Mouse (Mus musculus) embryonic facial prominence, embryonic 11.5 days (tissue): ENCODE data around the gene Cacnb4. TPM values are rescaled to one million over a fixed set of nuclear protein-coding genes. Genes with fewer than 3 reads are reported as not detected.

ENCODE experiments used
- ATAC-seq: fragments of 200-750 bp; cut with Nextera tagmentation; replicated peaks from 2 replicates; pipeline ENCODE4 v1.8.0; 2017; ENCODE audit warnings: low read depth; ENCODE audit not compliant: insufficient number of reproducible peaks, low FRiP score, low TSS enrichment
- DNase-seq: peaks from one replicate; pipeline ENCODE4 v3.0.0-alpha.2; 2015; ENCODE audit warnings: low spot score
- H3K27ac ChIP-seq: fragments of 300-500 bp; sonication (generic); replicated peaks from 2 replicates; pipeline ENCODE4 v1.5.1; 2014; ENCODE audit warnings: mild to moderate bottlenecking, low read depth, low read length, control low read depth
- H3K27me3 ChIP-seq: fragments of 300-500 bp; sonication (generic); 2 replicates; pipeline ENCODE4 v1.6.1; 2014; ENCODE audit warnings: mild to moderate bottlenecking, low read length, moderate library complexity, mixed read lengths; ENCODE audit not compliant: control insufficient read depth, insufficient read depth
- H3K36me3 ChIP-seq: fragments of 300-500 bp; sonication (generic); replicated peaks from 2 replicates; pipeline ENCODE4 v1.6.1; 2014; ENCODE audit warnings: low read depth, mild to moderate bottlenecking, low read length, moderate library complexity, mixed read lengths; ENCODE audit not compliant: control insufficient read depth, insufficient read depth
- H3K4me1 ChIP-seq: fragments of 300-500 bp; sonication (generic); 2 replicates; pipeline ENCODE4 v1.6.1; 2014; ENCODE audit warnings: low read length, mixed read lengths; ENCODE audit not compliant: control insufficient read depth, insufficient read depth
- H3K4me2 ChIP-seq: fragments of 300-500 bp; sonication (generic); 2 replicates; pipeline ENCODE4 v1.6.1; 2014; ENCODE audit warnings: low read depth, mild to moderate bottlenecking, control low read depth, low read length, moderate library complexity
- H3K4me3 ChIP-seq: fragments of 300-500 bp; sonication (generic); 2 replicates; pipeline ENCODE4 v1.5.1; 2014; ENCODE audit warnings: low read depth, low read length, control low read depth
- H3K9ac ChIP-seq: fragments of 300-500 bp; sonication (generic); replicated peaks from 2 replicates; pipeline ENCODE4 v1.6.1; 2014; ENCODE audit warnings: mild to moderate bottlenecking, control low read depth, low read length
- H3K9me3 ChIP-seq: fragments of 300-500 bp; sonication (generic); replicated peaks from 2 replicates; pipeline ENCODE4 v1.6.1; 2016; ENCODE audit warnings: mild to moderate bottlenecking, low read length, inconsistent platforms, mixed read lengths; ENCODE audit not compliant: control insufficient read depth
- WGBS: fragments of 180-500 bp; shearing (Covaris S2); extraction: QIAGEN DNeasy Blood & Tissue Kit; methylation state at CpG from one replicate; pipeline ENCODE4 v1.1.7; 2014; 5-methylcytosine and 5-hydroxymethylcytosine counted together
- polyA plus RNA-seq: library from polyadenylated mRNA; unstranded; fragments of >200 nt; fragmentation: Nextera tagmentation; extraction: Ambion mirVana; gene quantifications from 2 replicates; pipeline ENCODE4 v1.2.1, GENCODE M21; 2014

Gene Cacnb4
- polyA plus RNA-seq, 1 experiment from 2014 or later: 0.95 TPM

GRCm38 (mm10) chr2:52544527-52544926 is 132.1 kb downstream of the Cacnb4 start:
- no peak overlapping the region for H3K4me3 ChIP-seq
- H3K4me2 ChIP-seq: no peak overlapping the region
- H3K9me3 ChIP-seq: no peaks in the 10 kb centered on the region
- no peak overlapping the region for H3K27ac ChIP-seq
- no peaks in the 10 kb centered on the region for H3K4me1 ChIP-seq
- no peaks in the 10 kb centered on the region for H3K27me3 ChIP-seq
- no peak for DNase-seq
- H3K9ac ChIP-seq: no peak overlapping the region
- H3K36me3 ChIP-seq: no peaks in the 10 kb centered on the region
- no peak for ATAC-seq
- WGBS: 85% methylated on average over 2 of the region's 2 CpGs

GRCm38 (mm10) chr2:52541068-52541467 is 135.6 kb downstream of the Cacnb4 start:
- Histone ChIP-seq H3K27me3 (no peaks in the 10 kb centered on the region), H3K9me3 (no peaks in the 10 kb centered on the region), H3K27ac (no peak overlapping the region), H3K4me3 (no peak overlapping the region), H3K4me1 (no peaks in the 10 kb centered on the region), H3K9ac (no peak overlapping the region), H3K4me2 (no peak overlapping the region), H3K36me3 (no peaks in the 10 kb centered on the region)
- DNase-seq: no peak
- ATAC-seq: no peak
- WGBS: 88% methylated on average over 4 of the region's 4 CpGs

GRCm38 (mm10) chr2:52539318-52539717 is 137.3 kb downstream of the Cacnb4 start:
- Histone ChIP-seq H3K4me1 (no peaks in the 10 kb centered on the region), H3K27ac (no peak overlapping the region), H3K36me3 (no peaks in the 10 kb centered on the region), H3K4me3 (no peak overlapping the region), H3K4me2 (no peak overlapping the region), H3K9ac (no peak overlapping the region), H3K27me3 (no peaks in the 10 kb centered on the region), H3K9me3 (no peaks in the 10 kb centered on the region)
- WGBS: 85% methylated on average over 6 of the region's 6 CpGs
- no peak for ATAC-seq
- DNase-seq: no peak

GRCm38 (mm10) chr2:52537645-52538044 is 139.0 kb downstream of the Cacnb4 start:
- ATAC-seq (no peak), DNase-seq (no peak)
- H3K4me1 ChIP-seq: no peaks in the 10 kb centered on the region
- WGBS: 92% methylated on average over 3 of the region's 3 CpGs
- no peak overlapping the region for H3K4me3 ChIP-seq
- H3K27ac ChIP-seq: no peak overlapping the region
- H3K9ac ChIP-seq: no peak overlapping the region
- no peaks in the 10 kb centered on the region for H3K27me3 ChIP-seq
- no peaks in the 10 kb centered on the region for H3K9me3 ChIP-seq
- no peaks in the 10 kb centered on the region for H3K36me3 ChIP-seq
- H3K4me2 ChIP-seq: no peak overlapping the region

GRCm38 (mm10) chr2:52537155-52537554 is 139.5 kb downstream of the Cacnb4 start:
- Histone ChIP-seq H3K9me3 (no peaks in the 10 kb centered on the region), H3K4me3 (no peak overlapping the region), H3K4me1 (no peaks in the 10 kb centered on the region), H3K9ac (no peak overlapping the region), H3K27me3 (no peaks in the 10 kb centered on the region), H3K36me3 (no peaks in the 10 kb centered on the region), H3K27ac (no peak overlapping the region), H3K4me2 (no peak overlapping the region)
- DNase-seq (no peak), ATAC-seq (no peak)
- WGBS: 93% methylated on average over 9 of the region's 9 CpGs

GRCm38 (mm10) chr2:52536511-52536910 is 140.1 kb downstream of the Cacnb4 start:
- Histone ChIP-seq H3K36me3 (no peaks in the 10 kb centered on the region), H3K9me3 (no peaks in the 10 kb centered on the region), H3K4me1 (no peaks in the 10 kb centered on the region), H3K27me3 (no peaks in the 10 kb centered on the region), H3K4me2 (no peak overlapping the region), H3K4me3 (no peak overlapping the region), H3K27ac (no peak overlapping the region), H3K9ac (no peak overlapping the region)
- ATAC-seq (no peak), DNase-seq (no peak)
- 93% methylated on average over 4 of the region's 4 CpGs for WGBS

- DNase-seq (no peak), ATAC-seq (no peak)
- H3K27ac ChIP-seq: no peak overlapping the region
- H3K4me3 ChIP-seq: no peak overlapping the region
- H3K9me3 ChIP-seq: no peaks in the 10 kb centered on the region
- no peaks in the 10 kb centered on the region for H3K4me1 ChIP-seq
- H3K27me3 ChIP-seq: no peaks in the 10 kb centered on the region
- 71% methylated on average over 5 of the region's 5 CpGs for WGBS
- no peak overlapping the region for H3K4me2 ChIP-seq
- H3K9ac ChIP-seq: no peak overlapping the region
- no peaks in the 10 kb centered on the region for H3K36me3 ChIP-seq
These were observed 142.9 kb downstream of the Cacnb4 start for GRCm38 (mm10) chr2:52533696-52534095.

GRCm38 (mm10) chr2:52530521-52530920 is 146.1 kb downstream of the Cacnb4 start:
- Histone ChIP-seq H3K4me2 (no peak overlapping the region), H3K27ac (no peak overlapping the region), H3K4me1 (no peaks in the 10 kb centered on the region), H3K27me3 (no peaks in the 10 kb centered on the region), H3K9me3 (no peaks in the 10 kb centered on the region), H3K9ac (no peak overlapping the region), H3K4me3 (no peak overlapping the region), H3K36me3 (no peaks in the 10 kb centered on the region)
- no peak for ATAC-seq
- WGBS: 100% methylated on average over 2 of the region's 2 CpGs
- no peak for DNase-seq
